Mouse (Mus musculus): ENCODE measurements around the gene Baz2b. TPM values are rescaled to one million over a fixed set of nuclear protein-coding genes. Genes with fewer than 3 reads are reported as not detected.

Baz2b gene
- total and polyA plus RNA-seq, 3 experiments: 5.7 to 11.4 TPM; not detected in 1

GRCm38 (mm10) chr2:60216547-60217153 lies 7.0 kb upstream of the Baz2b start (continued):
- TF ChIP-seq BHLHE40 (IDR thresholded peaks at IDR 0.05; ENCODE audit: borderline replicate concordance, low read depth, low read length) (no peak), USF2 (IDR thresholded peaks at IDR 0.05; ENCODE audit: borderline replicate concordance in 1 of 2, insufficient read depth in 1 of 2, low read depth in 1 of 2, low read length in 2 of 2) (no peak), CHD2 (IDR thresholded peaks at IDR 0.05; ENCODE audit: low read length) (no peak)

- Histone ChIP-seq H3K9me3 (replicated peaks; ENCODE audit: insufficient read depth, low read length) (no peaks in the 10 kb centered on the region), H3K9ac (ENCODE audit: control insufficient read depth, low read depth, low read length, poor library complexity, severe bottlenecking) (no peak overlapping the region), H3K27ac (ENCODE audit: control insufficient read depth, low read depth, low read length) (no peak overlapping the region), H3K36me3 (ENCODE audit: control insufficient read depth in 1 of 2, insufficient read depth in 2 of 2, low read length in 2 of 2) (peaks cover 17 to 44% of the 10 kb centered on the region in 2 experiments), H3K27me3 (ENCODE audit: control insufficient read depth in 1 of 2, insufficient read depth in 2 of 2, low read length in 2 of 2) (no peaks in the 10 kb centered on the region), H3K4me1 (ENCODE audit: control insufficient read depth in 1 of 2, insufficient read depth in 2 of 2, low read length in 2 of 2) (peaks cover 10 to 21% of the 10 kb centered on the region in 2 experiments), H3K4me3 (ENCODE audit: control insufficient read depth in 1 of 2, insufficient read depth in 1 of 2, low read depth in 2 of 2, low read length in 2 of 2) (no peak overlapping the region), H3K79me2 (ENCODE audit: control insufficient read depth, insufficient read depth, low read length, poor library complexity) (peaks cover 77% of the 10 kb centered on the region)
- TF ChIP-seq MAFK (IDR thresholded peaks at IDR 0.05; ENCODE audit: borderline replicate concordance, low read depth, low read length) (peak; percentile 87), CTCF (IDR thresholded peaks at IDR 0.05 in 2 of 3, conservative IDR thresholded peaks at IDR 0.05 in 1 of 3; ENCODE audit: control insufficient read depth in 1 of 3, insufficient read depth in 1 of 3, low read depth in 2 of 3, low read length in 3 of 3, poor library complexity in 1 of 3, severe bottlenecking in 1 of 3) (no peak), TCF12 (IDR thresholded peaks at IDR 0.05; ENCODE audit: low read depth, low read length) (no peak), ZMIZ1 (IDR thresholded peaks at IDR 0.05; ENCODE audit: low read depth, low read length) (no peak)
- DNase-seq (ENCODE audit: low read depth, low spot score): no peak
Measured at GRCm38 (mm10) chr2:60214683-60215082, 5.0 kb upstream of the Baz2b start.

GRCm38 (mm10) chr2:60212488-60212887 lies 2.8 kb upstream of the Baz2b start:
- no peak overlapping the region for H3K4me3 ChIP-seq (ENCODE audit: control insufficient read depth in 1 of 2, insufficient read depth in 1 of 2, low read depth in 2 of 2, low read length in 2 of 2)
- H3K79me2 ChIP-seq (ENCODE audit: control insufficient read depth, insufficient read depth, low read length, poor library complexity): peaks cover 81% of the 10 kb centered on the region
- TF ChIP-seq TAL1 (IDR thresholded peaks at IDR 0.05; ENCODE audit: low read length) (no peak), ZNF384 (IDR thresholded peaks at IDR 0.05; ENCODE audit: low read depth, low read length) (no peak), GATA1 (IDR thresholded peaks at IDR 0.05; ENCODE audit: low read depth, low read length) (no peak), CHD2 (IDR thresholded peaks at IDR 0.05; ENCODE audit: low read length) (no peak), MYB (IDR thresholded peaks at IDR 0.05; ENCODE audit: low read depth, low read length) (no peak), ZC3H11A (IDR thresholded peaks at IDR 0.05; ENCODE audit: low read depth, low read length) (no peak), BHLHE40 (IDR thresholded peaks at IDR 0.05; ENCODE audit: borderline replicate concordance, low read depth, low read length) (no peak), SMC3 (IDR thresholded peaks at IDR 0.05; ENCODE audit: low read depth, low read length) (no peak), ZMIZ1 (IDR thresholded peaks at IDR 0.05; ENCODE audit: low read depth, low read length) (no peak), POLR2AphosphoS5 (IDR thresholded peaks at IDR 0.05; ENCODE audit: borderline replicate concordance, low read depth, low read length) (no peak), GABPA (IDR thresholded peaks at IDR 0.05; ENCODE audit: low read depth, low read length) (no peak), USF1 (IDR thresholded peaks at IDR 0.05; ENCODE audit: low read depth, low read length) (no peak), POLR2A (IDR thresholded peaks at IDR 0.05; ENCODE audit: control insufficient read depth in 1 of 2, insufficient read depth in 1 of 2, low read depth in 1 of 2, low read length in 2 of 2, poor library complexity in 1 of 2) (no peak), JUND (IDR thresholded peaks at IDR 0.05; ENCODE audit: low read depth, low read length) (no peak)
- no peaks in the 10 kb centered on the region for H3K27me3 ChIP-seq (ENCODE audit: control insufficient read depth in 1 of 2, insufficient read depth in 2 of 2, low read length in 2 of 2)
- H3K9me3 ChIP-seq (replicated peaks; ENCODE audit: insufficient read depth, low read length): no peaks in the 10 kb centered on the region
- H3K27ac ChIP-seq (ENCODE audit: control insufficient read depth, low read depth, low read length): no peak overlapping the region
- H3K36me3 ChIP-seq (ENCODE audit: control insufficient read depth in 1 of 2, insufficient read depth in 2 of 2, low read length in 2 of 2): peaks cover 14 to 47% of the 10 kb centered on the region in 2 experiments
- no peak for DNase-seq (ENCODE audit: low read depth, low spot score)
- H3K9ac ChIP-seq (ENCODE audit: control insufficient read depth, low read depth, low read length, poor library complexity, severe bottlenecking): no peak overlapping the region
- peaks cover 10 to 25% of the 10 kb centered on the region in 2 experiments for H3K4me1 ChIP-seq (ENCODE audit: control insufficient read depth in 1 of 2, insufficient read depth in 2 of 2, low read length in 2 of 2)
